Mouse (Mus musculus) neural tube, embryonic 15.5 days (tissue): ENCODE measurements around the gene Afm. TPM values are rescaled to one million over a fixed set of nuclear protein-coding genes. Genes with fewer than 3 reads are reported as not detected.

Source experiments
- ATAC-seq: fragments of 200-750 bp; cut with Nextera tagmentation; 2 replicates; pipeline ENCODE4 v1.8.0; 2017; ENCODE audit warnings: mild to moderate bottlenecking, moderate TSS enrichment, moderate library complexity; ENCODE audit not compliant: low FRiP score
- H3K27ac ChIP-seq: fragments of 300-500 bp; sonication (generic); replicated peaks from 2 replicates; pipeline ENCODE4 v1.5.1; 2015; ENCODE audit warnings: mild to moderate bottlenecking, inconsistent platforms
- H3K27me3 ChIP-seq: fragments of 300-500 bp; sonication (generic); replicated peaks from 2 replicates; pipeline ENCODE4 v1.6.1; 2015; ENCODE audit warnings: inconsistent platforms
- H3K36me3 ChIP-seq: fragments of 300-500 bp; sonication (generic); 2 replicates; pipeline ENCODE4 v1.6.1; 2015; ENCODE audit warnings: inconsistent platforms
- H3K4me1 ChIP-seq: fragments of 300-500 bp; sonication (generic); 2 replicates; pipeline ENCODE4 v1.6.1; 2015; ENCODE audit warnings: inconsistent platforms
- H3K4me2 ChIP-seq: fragments of 300-500 bp; sonication (generic); 2 replicates; pipeline ENCODE4 v1.6.1; 2015; ENCODE audit warnings: inconsistent platforms, mild to moderate bottlenecking, moderate library complexity
- H3K4me3 ChIP-seq: fragments of 300-500 bp; sonication (generic); replicated peaks from 2 replicates; pipeline ENCODE4 v1.5.1; 2015; ENCODE audit warnings: mild to moderate bottlenecking, inconsistent platforms
- H3K9ac ChIP-seq: fragments of 300-500 bp; sonication (generic); replicated peaks from 2 replicates; pipeline ENCODE4 v1.6.1; 2015; ENCODE audit warnings: mild to moderate bottlenecking, inconsistent platforms
- H3K9me3 ChIP-seq: fragments of 300-500 bp; sonication (generic); replicated peaks from 2 replicates; pipeline ENCODE4 v1.6.1; 2016; ENCODE audit warnings: inconsistent platforms
- WGBS: fragments of 180-500 bp; shearing (Covaris S2); methylation state at CpG from one replicate; pipeline ENCODE4 v1.1.7; 2015; ENCODE audit warnings: mixed read lengths; 5-methylcytosine and 5-hydroxymethylcytosine counted together
- polyA plus RNA-seq: library from polyadenylated mRNA; unstranded; fragments of >200 nt; fragmentation: Nextera tagmentation; extraction: Ambion mirVana; gene quantifications from 2 replicates; pipeline ENCODE4 v1.2.1, GENCODE M21; 2015

The Afm gene
- polyA plus RNA-seq, 1 experiment from 2014 or later = not detected

- Histone ChIP-seq H3K4me3 (no peak overlapping the region), H3K9ac (no peak overlapping the region)
- WGBS = 95% methylated on average over 11 of the region's 11 CpGs
Measured at GRCm38 (mm10) chr5:90561721-90562275, 43.1 kb downstream of the Afm start.

GRCm38 (mm10) chr5:90562880-90563279 lies 44.1 kb downstream of the Afm start:
- H3K4me1 ChIP-seq = no peaks in the 10 kb centered on the region
- H3K27me3 ChIP-seq = no peaks in the 10 kb centered on the region
- no peak overlapping the region for H3K4me3 ChIP-seq
- no peak overlapping the region for H3K4me2 ChIP-seq
- H3K36me3 ChIP-seq = no peaks in the 10 kb centered on the region
- no peak overlapping the region for H3K9ac ChIP-seq
- no peak overlapping the region for H3K27ac ChIP-seq
- ATAC-seq = no peak
- H3K9me3 ChIP-seq = no peaks in the 10 kb centered on the region
- 90% methylated on average over 4 of the region's 4 CpGs for WGBS

More at GRCm38 (mm10) chr5:90561721-90562275, 43.1 kb downstream of the Afm start:
- Histone ChIP-seq H3K4me1 (no peaks in the 10 kb centered on the region), H3K27ac (no peak overlapping the region), H3K36me3 (no peaks in the 10 kb centered on the region), H3K4me2 (no peak overlapping the region), H3K9me3 (no peaks in the 10 kb centered on the region), H3K27me3 (no peaks in the 10 kb centered on the region)
- no peak for ATAC-seq

GRCm38 (mm10) chr5:90564161-90564560 lies 45.4 kb downstream of the Afm start:
- no peak overlapping the region for H3K27ac ChIP-seq
- H3K4me3 ChIP-seq = no peak overlapping the region
- H3K9me3 ChIP-seq = no peaks in the 10 kb centered on the region
- no peaks in the 10 kb centered on the region for H3K27me3 ChIP-seq
- H3K4me2 ChIP-seq = no peak overlapping the region
- ATAC-seq = no peak
- WGBS = 93% methylated on average over 4 of the region's 4 CpGs
- H3K4me1 ChIP-seq = no peaks in the 10 kb centered on the region
- H3K36me3 ChIP-seq = no peaks in the 10 kb centered on the region
- H3K9ac ChIP-seq = no peak overlapping the region

DNA sequence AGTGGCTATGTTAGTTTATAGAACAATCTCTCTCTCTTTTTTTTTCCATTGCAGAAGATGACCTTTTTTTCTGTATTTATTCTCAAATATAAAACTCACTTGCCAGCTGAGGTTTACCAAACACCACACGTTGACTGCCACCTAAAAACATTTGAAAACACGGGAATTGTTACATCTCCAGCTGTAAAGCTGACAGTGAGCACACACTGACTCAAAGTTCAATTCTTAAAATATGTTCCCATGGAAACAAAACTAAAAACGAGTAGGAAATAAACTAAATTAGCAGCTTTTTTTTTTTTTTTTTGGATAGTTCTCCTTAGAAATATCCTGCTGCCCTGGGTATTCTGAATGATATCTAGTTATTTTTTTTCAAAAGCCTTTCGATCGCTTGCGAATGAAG lies 46.5 kb downstream of the Afm start:
- no peak overlapping the region for H3K4me2 ChIP-seq
- no peak for ATAC-seq
- no peak overlapping the region for H3K27ac ChIP-seq
- H3K4me3 ChIP-seq = no peak overlapping the region
- 89% methylated on average over 6 of the region's 6 CpGs for WGBS
- H3K9me3 ChIP-seq = no peaks in the 10 kb centered on the region
- H3K36me3 ChIP-seq = no peaks in the 10 kb centered on the region
- H3K4me1 ChIP-seq = no peaks in the 10 kb centered on the region
- H3K9ac ChIP-seq = no peak overlapping the region
- H3K27me3 ChIP-seq = no peaks in the 10 kb centered on the region

- ATAC-seq = no peak
- WGBS = 85% methylated on average over 5 of the region's 5 CpGs
Measured at GRCm38 (mm10) chr5:90567788-90568187, 49.1 kb downstream of the Afm start.

GRCm38 (mm10) chr5:90568338-90568737 lies 49.6 kb downstream of the Afm start:
- no peaks in the 10 kb centered on the region for H3K4me1 ChIP-seq
- H3K27me3 ChIP-seq = no peaks in the 10 kb centered on the region
- ATAC-seq = no peak
- H3K9me3 ChIP-seq = no peaks in the 10 kb centered on the region
- H3K27ac ChIP-seq = no peak overlapping the region
- no peak overlapping the region for H3K4me2 ChIP-seq
- H3K4me3 ChIP-seq = no peak overlapping the region
- H3K36me3 ChIP-seq = no peaks in the 10 kb centered on the region
- H3K9ac ChIP-seq = no peak overlapping the region

More at GRCm38 (mm10) chr5:90567788-90568187, 49.1 kb downstream of the Afm start:
- no peaks in the 10 kb centered on the region for H3K9me3 ChIP-seq
- H3K9ac ChIP-seq = no peak overlapping the region
- H3K27ac ChIP-seq = no peak overlapping the region
- H3K27me3 ChIP-seq = no peaks in the 10 kb centered on the region
- H3K36me3 ChIP-seq = no peaks in the 10 kb centered on the region
- no peak overlapping the region for H3K4me3 ChIP-seq
- no peak overlapping the region for H3K4me2 ChIP-seq
- no peaks in the 10 kb centered on the region for H3K4me1 ChIP-seq

DNA sequence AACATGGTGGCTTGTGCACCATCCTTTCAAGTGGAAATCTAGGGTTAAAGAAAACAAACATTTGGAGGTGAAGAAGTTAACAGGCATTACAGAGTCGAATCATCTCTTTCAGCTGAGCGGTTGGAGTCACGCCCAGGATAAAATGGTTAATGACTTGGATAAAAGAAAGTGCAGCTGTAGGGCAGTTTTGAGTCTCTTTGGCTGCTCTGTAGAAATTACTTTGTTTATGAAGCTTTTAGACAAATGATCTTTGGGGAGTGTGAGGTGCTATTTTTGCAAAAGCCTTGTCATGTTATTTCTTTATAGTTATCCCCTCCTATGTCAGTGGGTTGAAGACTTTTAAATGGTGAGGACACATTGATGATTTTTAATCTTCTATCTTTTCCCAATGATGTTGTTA lies 52.5 kb downstream of the Afm start:
- no peak overlapping the region for H3K4me3 ChIP-seq
- H3K4me2 ChIP-seq = no peak overlapping the region
- no peaks in the 10 kb centered on the region for H3K27me3 ChIP-seq
- H3K9me3 ChIP-seq = no peaks in the 10 kb centered on the region
- no peak overlapping the region for H3K27ac ChIP-seq
- H3K36me3 ChIP-seq = no peaks in the 10 kb centered on the region
- H3K4me1 ChIP-seq = no peaks in the 10 kb centered on the region
- H3K9ac ChIP-seq = no peak overlapping the region
- ATAC-seq = no peak
- WGBS = 15% methylated on average over 3 of the region's 3 CpGs

DNA sequence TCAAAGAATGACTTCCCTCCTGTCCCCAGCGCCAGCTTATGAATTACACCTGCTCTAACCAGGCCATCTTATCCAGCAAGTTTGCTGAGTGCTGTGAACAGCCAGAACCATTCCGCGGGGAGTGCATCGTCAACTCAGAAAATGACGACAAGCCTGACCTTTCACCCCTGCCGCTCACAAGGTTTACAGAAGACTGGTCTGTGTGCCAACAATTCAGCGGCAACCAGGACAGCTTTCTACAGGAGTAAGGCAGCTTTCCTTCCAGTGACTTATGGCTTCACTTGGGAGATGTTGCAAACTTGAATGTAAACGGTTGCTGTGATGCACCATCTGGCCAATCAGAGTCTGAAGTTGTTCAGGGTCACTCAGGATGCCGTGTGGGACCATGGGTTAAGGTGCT lies 59.0 kb downstream of the Afm start:
- H3K4me2 ChIP-seq = no peak overlapping the region
- H3K27ac ChIP-seq = no peak overlapping the region
- H3K4me1 ChIP-seq = no peaks in the 10 kb centered on the region
- no peaks in the 10 kb centered on the region for H3K36me3 ChIP-seq
- H3K4me3 ChIP-seq = no peak overlapping the region
- no peaks in the 10 kb centered on the region for H3K27me3 ChIP-seq
- no peaks in the 10 kb centered on the region for H3K9me3 ChIP-seq
- no peak overlapping the region for H3K9ac ChIP-seq
- WGBS = 83% methylated on average over 9 of the region's 9 CpGs
- no peak for ATAC-seq

- Histone ChIP-seq H3K27ac (no peak overlapping the region), H3K4me2 (no peak overlapping the region), H3K27me3 (no peaks in the 10 kb centered on the region), H3K4me1 (no peaks in the 10 kb centered on the region), H3K36me3 (no peaks in the 10 kb centered on the region), H3K4me3 (no peak overlapping the region), H3K9ac (no peak overlapping the region), H3K9me3 (no peaks in the 10 kb centered on the region)
- ATAC-seq = no peak
- WGBS = 94% methylated on average over 9 of the region's 9 CpGs
Measured at GRCm38 (mm10) chr5:90579556-90579955, 60.8 kb downstream of the Afm start.

DNA sequence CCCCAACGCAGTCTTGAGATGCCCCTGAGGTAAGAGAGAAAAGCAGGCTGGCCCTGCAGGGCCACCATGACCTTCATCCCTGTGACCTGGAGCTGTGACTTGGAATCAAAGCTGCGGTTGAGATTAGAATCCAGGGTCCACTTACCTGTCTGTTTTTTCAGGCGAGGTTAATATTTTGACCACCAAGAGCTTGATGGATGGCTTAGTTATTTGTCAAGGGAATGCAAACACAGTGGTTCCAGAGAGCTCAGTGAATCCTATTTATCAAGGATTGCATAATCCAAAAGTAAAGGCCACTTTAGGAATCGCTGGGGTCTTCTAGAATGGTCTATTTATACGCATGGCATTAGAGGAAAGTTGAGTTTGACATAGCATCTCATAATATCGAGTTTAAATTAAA lies 63.4 kb downstream of the Afm start:
- Histone ChIP-seq H3K27ac (no peak overlapping the region), H3K27me3 (no peaks in the 10 kb centered on the region), H3K4me3 (no peak overlapping the region), H3K9me3 (no peaks in the 10 kb centered on the region), H3K9ac (no peak overlapping the region), H3K4me2 (no peak overlapping the region), H3K4me1 (no peaks in the 10 kb centered on the region), H3K36me3 (no peaks in the 10 kb centered on the region)
- no peak for ATAC-seq
- WGBS = 94% methylated on average over 6 of the region's 6 CpGs

DNA sequence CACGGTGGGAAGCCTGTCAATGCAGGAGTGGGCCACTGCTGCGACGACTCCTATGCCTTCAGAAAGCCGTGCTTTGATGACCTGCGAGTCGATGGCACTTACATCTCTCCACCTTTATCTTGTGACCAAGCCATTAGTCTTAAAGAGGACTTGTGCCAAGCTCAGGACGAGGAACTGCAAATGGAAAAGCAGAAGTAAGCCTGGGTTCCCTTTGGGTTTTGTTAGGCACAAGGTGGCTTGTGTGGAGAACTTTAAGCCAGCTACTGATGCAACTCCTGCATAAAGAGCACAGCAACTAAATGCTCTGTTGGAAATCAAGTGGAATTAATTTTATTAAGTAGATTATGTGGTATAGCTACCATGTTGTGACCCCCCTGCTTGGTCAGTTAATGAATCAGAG lies 66.1 kb downstream of the Afm start:
- no peak overlapping the region for H3K9ac ChIP-seq
- WGBS = 85% methylated on average over 7 of the region's 7 CpGs
- ATAC-seq = no peak
- no peak overlapping the region for H3K27ac ChIP-seq
- H3K4me3 ChIP-seq = no peak overlapping the region
- no peaks in the 10 kb centered on the region for H3K27me3 ChIP-seq
- H3K4me2 ChIP-seq = no peak overlapping the region
- 0 out of 2 replicates have a peak, but pooled peaks cover 3% of the 10 kb centered on the region for H3K4me1 ChIP-seq
- H3K36me3 ChIP-seq = no peaks in the 10 kb centered on the region
- H3K9me3 ChIP-seq = no peaks in the 10 kb centered on the region

- no peaks in the 10 kb centered on the region for H3K36me3 ChIP-seq
- no peaks in the 10 kb centered on the region for H3K9me3 ChIP-seq
- no peak overlapping the region for H3K4me3 ChIP-seq
- 0 out of 2 replicates have a peak, but pooled peaks cover 3% of the 10 kb centered on the region for H3K4me1 ChIP-seq
- H3K4me2 ChIP-seq = no peak overlapping the region
- H3K27ac ChIP-seq = no peak overlapping the region
- H3K9ac ChIP-seq = no peak overlapping the region
- no peak for ATAC-seq
- 75% methylated on average over 5 of the region's 5 CpGs for WGBS
- no peaks in the 10 kb centered on the region for H3K27me3 ChIP-seq
Measured at GRCm38 (mm10) chr5:90586511-90586910, 67.8 kb downstream of the Afm start.

GRCm38 (mm10) chr5:90588104-90588503 lies 69.4 kb downstream of the Afm start:
- Histone ChIP-seq H3K36me3 (no peaks in the 10 kb centered on the region), H3K9me3 (no peaks in the 10 kb centered on the region), H3K4me1 (0 out of 2 replicates have a peak, but pooled peaks cover 3% of the 10 kb centered on the region), H3K4me3 (no peak overlapping the region), H3K4me2 (no peak overlapping the region), H3K9ac (no peak overlapping the region), H3K27me3 (no peaks in the 10 kb centered on the region), H3K27ac (no peak overlapping the region)
- WGBS = 93% methylated on average over 5 of the region's 5 CpGs
- ATAC-seq = no peak
